Mouse (Mus musculus) 416B (cell line): ENCODE data around the gene Arhgef7.

Experiments used
- DNase-seq: peaks from one replicate; pipeline ENCODE4 v3.0.0; 2011; ENCODE audit warnings: low read depth

Arhgef7 gene

GRCm38 (mm10) chr8:11797729-11798479, 70.4 kb downstream of the Arhgef7 start:
- DNase-seq = no peak

DNA sequence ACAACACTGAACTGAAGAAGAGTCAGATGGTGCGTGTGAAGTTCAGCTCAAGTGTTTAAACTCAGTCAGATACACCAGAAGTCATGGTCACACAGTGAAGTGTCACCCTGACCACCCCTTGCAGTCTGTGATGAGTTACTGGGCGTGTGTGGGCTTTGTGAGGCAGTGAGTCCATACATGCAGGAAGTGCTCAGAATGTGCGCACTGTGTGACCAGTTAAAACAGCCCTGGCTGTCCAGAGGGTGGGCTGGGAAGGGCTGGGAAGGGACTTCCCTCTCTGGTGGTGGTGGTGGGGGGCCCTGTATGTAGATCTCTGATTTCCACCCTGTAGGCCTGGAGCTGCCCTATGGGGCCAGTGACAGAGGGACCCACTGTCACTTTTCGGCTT, 71.0 kb downstream of the Arhgef7 start:
- no peak for DNase-seq

DNA sequence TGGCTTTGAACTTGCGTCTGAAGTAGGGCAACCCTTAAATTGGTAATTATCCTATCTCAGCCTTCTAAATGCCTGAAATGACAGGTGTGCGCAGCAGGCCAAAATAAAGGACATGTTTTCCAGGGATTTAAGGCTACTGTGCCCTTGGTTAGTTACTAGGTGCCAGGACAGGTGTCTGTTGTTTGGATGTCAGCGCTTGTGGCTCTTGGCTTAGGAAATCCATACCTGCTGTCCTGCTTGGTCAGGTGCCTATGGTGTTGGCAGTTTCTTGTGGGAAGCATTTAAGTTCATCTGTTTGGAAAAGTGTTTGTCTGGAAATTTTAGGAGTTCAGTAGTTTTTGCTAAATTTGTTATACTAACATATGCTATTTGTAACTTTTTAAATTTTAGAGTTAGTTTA, 71.6 kb downstream of the Arhgef7 start:
- DNase-seq = no peak

DNA sequence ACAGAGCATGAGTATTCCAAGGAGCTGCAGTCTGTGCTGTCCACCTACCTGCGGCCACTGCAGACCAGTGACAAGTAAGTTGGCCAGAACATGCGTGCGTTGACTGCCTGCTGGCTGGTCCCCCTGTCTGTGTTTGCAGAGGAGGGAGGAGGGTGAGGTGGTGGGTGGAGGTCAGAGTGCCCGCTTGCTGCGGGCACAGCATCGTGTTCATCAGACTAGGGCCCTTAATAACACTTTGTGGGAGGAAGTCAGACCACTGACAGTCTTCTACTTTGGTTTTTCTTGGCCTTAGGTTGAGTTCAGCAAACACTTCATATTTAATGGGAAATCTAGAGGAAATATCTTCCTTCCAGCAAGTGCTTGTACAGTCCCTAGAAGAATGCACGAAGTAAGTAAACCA, 73.0 kb downstream of the Arhgef7 start:
- DNase-seq = no peak

GRCm38 (mm10) chr8:11801571-11801970, 74.0 kb downstream of the Arhgef7 start:
- no peak for DNase-seq

GRCm38 (mm10) chr8:11804914-11805313, 77.4 kb downstream of the Arhgef7 start:
- no peak for DNase-seq

- DNase-seq = no peak
Measured at GRCm38 (mm10) chr8:11806252-11806651, 78.7 kb downstream of the Arhgef7 start.

- DNase-seq = no peak
Measured at GRCm38 (mm10) chr8:11807361-11807760, 79.8 kb downstream of the Arhgef7 start.

DNA sequence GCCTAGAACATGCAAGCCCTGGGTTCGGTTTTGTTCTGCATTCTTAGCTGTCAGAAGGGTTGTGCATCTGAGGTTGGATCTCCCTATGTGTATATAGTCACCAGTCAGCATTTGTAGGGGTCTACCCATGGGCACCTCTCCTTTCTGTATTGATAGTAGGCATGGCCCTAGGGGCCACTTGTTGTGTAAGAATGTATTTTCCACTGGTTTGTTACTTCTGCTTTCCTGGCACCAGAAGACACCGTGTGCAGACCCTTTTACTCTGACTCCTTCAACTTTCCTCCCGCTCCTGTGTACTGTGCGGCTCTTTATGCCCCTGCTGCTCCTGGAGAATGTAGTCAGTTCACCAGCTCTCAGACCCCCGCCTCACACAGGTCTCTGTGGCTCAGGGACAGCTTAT, 80.5 kb downstream of the Arhgef7 start:
- no peak for DNase-seq

- DNase-seq = no peak
Measured at GRCm38 (mm10) chr8:11810426-11810825, 82.9 kb downstream of the Arhgef7 start.

- DNase-seq = no peak
Measured at GRCm38 (mm10) chr8:11813801-11814200, 86.3 kb downstream of the Arhgef7 start.

GRCm38 (mm10) chr8:11815206-11815605, 87.7 kb downstream of the Arhgef7 start:
- DNase-seq = no peak

GRCm38 (mm10) chr8:11820136-11820535, 92.6 kb downstream of the Arhgef7 start:
- no peak for DNase-seq

- DNase-seq = no peak
Measured at GRCm38 (mm10) chr8:11820568-11820967, 93.0 kb downstream of the Arhgef7 start.

DNA sequence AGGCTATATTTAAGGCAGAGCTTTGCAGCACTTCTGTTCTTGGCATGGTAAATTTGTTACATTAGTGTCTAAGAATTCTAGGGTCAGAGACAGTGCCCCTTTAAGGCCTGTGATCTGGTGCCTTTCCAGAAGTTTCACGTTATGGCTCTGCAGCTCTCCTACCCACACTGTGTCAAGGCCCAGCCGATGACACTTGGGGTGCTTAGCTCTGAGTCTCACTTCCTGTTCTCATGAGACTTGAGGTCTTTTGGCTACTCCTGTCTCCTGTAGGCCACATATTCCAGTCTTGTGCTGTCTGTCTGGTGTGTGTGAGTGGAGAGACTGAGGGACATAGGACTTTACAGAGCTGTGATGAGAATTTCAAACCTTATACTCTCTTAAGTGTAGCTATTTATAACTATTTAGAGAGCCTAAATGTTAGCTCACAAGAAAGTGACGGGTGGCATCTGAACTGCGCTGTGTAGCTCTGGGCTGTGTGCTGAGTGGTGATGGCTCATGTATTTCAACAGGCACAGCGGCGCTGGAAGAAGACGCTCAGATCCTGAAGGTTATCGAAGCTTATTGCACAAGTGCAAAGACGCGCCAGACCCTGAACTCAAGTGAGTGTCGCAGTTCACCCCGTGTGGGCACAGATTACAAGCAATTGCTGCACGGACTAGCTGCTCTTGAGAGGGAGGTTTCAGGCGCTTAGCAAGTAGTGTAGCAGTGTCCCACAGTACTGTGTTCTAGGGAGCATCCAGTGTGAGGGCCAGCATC, 94.1 kb downstream of the Arhgef7 start:
- DNase-seq = no peak

- DNase-seq = no peak
Measured at GRCm38 (mm10) chr8:11822550-11823060, 95.1 kb downstream of the Arhgef7 start.

DNA sequence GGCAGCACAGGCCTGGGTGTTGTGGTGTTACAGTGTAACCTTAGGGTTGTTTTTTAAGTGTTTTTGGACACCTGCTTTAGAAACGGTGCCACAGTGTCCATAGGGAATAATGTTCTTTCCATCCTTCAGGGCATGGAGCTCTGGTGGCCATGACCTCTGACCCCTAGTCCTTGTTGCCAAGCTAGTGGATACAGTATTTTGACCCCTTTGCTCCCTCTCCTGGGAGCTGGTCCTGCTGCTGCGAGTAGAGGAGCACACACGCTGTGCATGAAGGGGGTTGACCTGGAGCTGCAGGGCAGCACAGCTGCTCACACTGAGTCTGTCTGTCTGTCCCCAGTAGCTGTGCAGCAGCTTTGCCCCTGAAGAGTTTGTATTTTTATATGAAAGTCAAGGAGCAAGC, 98.2 kb downstream of the Arhgef7 start:
- DNase-seq = no peak

- DNase-seq = no peak
Measured at GRCm38 (mm10) chr8:11827312-11827711, 99.8 kb downstream of the Arhgef7 start.

GRCm38 (mm10) chr8:11830214-11831046, 102.9 kb downstream of the Arhgef7 start:
- no peak for DNase-seq

DNA sequence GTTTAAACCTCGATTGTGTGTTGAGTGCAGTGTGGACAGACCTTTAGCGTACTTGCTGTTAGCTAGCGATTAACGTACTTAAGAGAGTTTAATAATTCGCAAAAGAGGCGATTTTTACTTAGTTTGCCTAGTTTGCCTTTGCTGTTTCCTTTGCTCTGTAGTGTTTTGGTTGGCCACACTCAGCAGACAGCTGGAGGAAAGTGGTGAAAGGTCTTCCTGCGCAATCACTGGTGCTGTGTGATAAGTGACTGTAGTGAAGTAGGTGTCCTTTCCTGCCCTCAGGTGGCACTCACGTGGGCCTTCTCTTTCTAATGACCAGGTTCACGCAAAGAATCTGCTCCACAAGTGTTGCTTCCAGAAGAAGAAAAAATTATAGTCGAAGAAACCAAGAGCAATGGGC, 103.7 kb downstream of the Arhgef7 start:
- DNase-seq = no peak

DNA sequence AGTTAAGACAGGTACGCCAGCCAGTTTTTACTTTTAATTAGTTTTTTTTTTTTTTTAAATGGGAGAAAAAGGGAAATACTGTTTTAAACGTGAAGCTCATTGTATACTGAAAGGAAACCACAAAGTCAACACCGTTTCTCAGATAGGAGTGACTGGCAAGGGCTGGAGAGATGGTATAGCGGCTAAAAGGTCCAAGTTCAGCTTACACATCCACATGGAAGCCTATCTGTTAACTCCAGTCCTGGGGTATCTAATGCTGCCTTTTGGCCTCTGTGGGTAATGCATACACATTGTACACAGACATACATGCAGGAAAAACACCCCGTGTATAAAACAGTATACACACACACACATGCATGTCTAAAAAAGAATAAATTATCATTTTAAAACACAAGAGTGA, 104.4 kb downstream of the Arhgef7 start:
- DNase-seq = peak; percentile 12

- no peak for DNase-seq
Measured at GRCm38 (mm10) chr8:11833157-11833556, 105.6 kb downstream of the Arhgef7 start.
